Mouse (Mus musculus): ENCODE measurements around the gene Cpb2. TPM values are rescaled to one million over a fixed set of nuclear protein-coding genes. Genes with fewer than 3 reads are reported as not detected.

The Cpb2 gene
- polyA plus RNA-seq, 1 experiment from 2014 or later = not detected

DNA sequence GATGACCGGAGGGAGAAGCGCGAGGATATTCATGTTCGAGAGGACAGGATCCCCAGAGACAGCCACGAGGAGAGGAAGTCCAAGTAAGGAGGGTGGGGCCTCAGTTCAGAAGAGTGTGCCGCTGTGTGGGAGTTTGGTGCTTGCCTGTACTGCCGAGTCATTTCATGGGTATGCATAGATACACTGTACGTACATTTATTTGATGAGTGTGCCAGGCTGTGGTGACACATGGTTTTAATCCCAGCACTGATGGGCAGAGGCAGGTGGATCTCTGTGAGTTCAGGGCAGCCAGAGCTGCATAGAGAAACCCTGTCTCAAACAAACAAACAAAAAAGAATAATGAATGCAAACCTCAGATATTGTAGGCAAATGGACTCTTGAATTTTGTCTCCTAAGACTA lies 86.0 kb downstream of the Cpb2 start:
- DNase-seq (ENCODE audit: low spot score) = no peak
- no peak overlapping the region for H3K27ac ChIP-seq (replicated peaks)
- H3K4me1 ChIP-seq = no peaks in the 10 kb centered on the region
- 87% methylated on average over 8 of the region's 8 CpGs for WGBS
- peaks cover 82% of the 10 kb centered on the region for H3K36me3 ChIP-seq
- H3K9me3 ChIP-seq (replicated peaks) = no peaks in the 10 kb centered on the region
- no peak overlapping the region for H3K4me3 ChIP-seq
- no peaks in the 10 kb centered on the region for H3K27me3 ChIP-seq (ENCODE audit: low read depth, poor library complexity, severe bottlenecking)

DNA sequence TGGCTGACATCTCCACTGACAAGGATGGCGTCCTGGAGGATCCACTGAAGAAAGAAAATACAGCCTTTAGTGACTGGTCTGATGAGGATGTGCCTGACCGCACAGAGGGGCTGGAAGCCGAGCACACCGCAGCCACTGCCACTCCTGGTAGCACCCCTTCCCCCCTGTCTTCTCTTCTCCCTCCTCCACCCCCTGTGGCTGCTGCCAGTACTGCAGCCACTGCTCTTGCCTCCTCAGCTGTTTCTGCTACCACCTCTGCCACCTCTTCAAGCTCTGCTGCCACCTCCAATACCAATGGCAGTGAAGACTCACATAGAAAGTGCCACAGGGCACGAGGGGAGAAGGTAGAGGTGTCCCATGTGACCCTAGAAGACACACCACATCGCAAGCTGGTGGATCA lies 88.5 kb downstream of the Cpb2 start:
- H3K27ac ChIP-seq (replicated peaks) = no peak overlapping the region
- H3K4me1 ChIP-seq = no peaks in the 10 kb centered on the region
- H3K9me3 ChIP-seq (replicated peaks) = no peaks in the 10 kb centered on the region
- peaks cover 66% of the 10 kb centered on the region for H3K36me3 ChIP-seq
- DNase-seq (ENCODE audit: low spot score) = peak; percentile 19
- H3K4me3 ChIP-seq = no peak overlapping the region
- no peaks in the 10 kb centered on the region for H3K27me3 ChIP-seq (ENCODE audit: low read depth, poor library complexity, severe bottlenecking)
- WGBS = 87% methylated on average over 6 of the region's 6 CpGs

Small RNA genes lying within 50 kb of the gene (microRNA-seq; reads per million reads assigned to microRNA genes)
- gene Gm44482 = not detected

Other genes starting within 250 kb of the Cpb2 start
- 0.10 and 0.21 TPM in 2 replicates for gene Rubcnl, start 226.3 kb upstream of the Cpb2 start, polyA plus RNA-seq (2016; fragmentation: Nextera tagmentation; extraction: Ambion mirVana)
- gene Lrrc63, start 111.4 kb upstream of the Cpb2 start, polyA plus RNA-seq (2016; fragmentation: Nextera tagmentation; extraction: Ambion mirVana) = 0.17 and 0.19 TPM in 2 replicates
- 26.4 and 28.7 TPM in 2 replicates for gene Lcp1, start 111.2 kb upstream of the Cpb2 start, polyA plus RNA-seq (2016; fragmentation: Nextera tagmentation; extraction: Ambion mirVana)
- 32.8 and 36.2 TPM in 2 replicates for gene Zc3h13, start 42.1 kb downstream of the Cpb2 start, polyA plus RNA-seq (2016; fragmentation: Nextera tagmentation; extraction: Ambion mirVana)
- gene Siah3, start 213.7 kb downstream of the Cpb2 start, polyA plus RNA-seq (2016; fragmentation: Nextera tagmentation; extraction: Ambion mirVana) = 0.33 and 0.66 TPM in 2 replicates